Mouse (Mus musculus) small intestine, adult 2 months (tissue): ENCODE data around the gene Tbx21.

Experiments
- CTCF ChIP-seq: fragments of 200-500 bp; IDR thresholded peaks from 2 replicates; pipeline ENCODE4 v1.5.1; 2012; ENCODE audit warnings: low read depth, mild to moderate bottlenecking, control low read depth, inconsistent platforms, low read length, moderate library complexity, mixed read lengths; ENCODE audit not compliant: insufficient replicate concordance, insufficient read length; ENCODE audit errors: extremely low read depth
- POLR2A ChIP-seq: fragments of 200-500 bp; IDR thresholded peaks from 2 replicates; pipeline ENCODE4 v1.6.1; 2012; ENCODE audit warnings: low read depth, mild to moderate bottlenecking, control low read depth, inconsistent platforms, low read length, moderate library complexity

GRCm38 (mm10) chr11:97052219-97052646, 62.9 kb downstream of the Tbx21 start:
- TF ChIP-seq POLR2A: no peak; the same call in 1 of the 2 replicates
- TF ChIP-seq CTCF: peak; percentile 10; the same call in 1 of the 2 replicates
